Mouse (Mus musculus): Measurements from ENCODE around the gene Pdha2.

DNA sequence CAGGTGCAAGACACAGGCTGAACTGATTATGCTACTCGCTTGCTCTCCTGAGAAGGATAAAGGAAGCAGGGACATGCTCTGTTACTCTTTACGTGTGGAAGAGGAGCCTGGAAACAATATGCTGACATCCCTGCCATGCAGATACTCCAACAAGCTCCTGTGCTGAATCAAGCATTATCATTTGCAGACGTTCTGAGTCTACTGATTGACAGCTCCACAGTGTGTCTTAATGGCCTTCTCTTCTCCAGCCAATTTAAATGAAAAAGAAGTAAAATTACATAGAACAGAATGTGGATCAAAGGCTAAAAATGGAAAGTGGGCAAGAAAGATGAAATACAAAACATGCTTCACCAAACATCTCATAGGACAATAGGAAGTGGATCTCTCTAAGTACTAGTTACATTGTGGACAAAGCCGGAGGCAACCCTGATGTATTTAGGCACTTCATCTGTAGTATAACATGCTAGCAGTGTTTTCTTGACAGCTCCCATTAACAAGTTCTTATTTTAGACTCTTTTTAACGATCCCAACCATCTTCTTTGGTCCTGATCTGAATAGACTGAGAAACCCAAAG is 32.7 kb upstream of the Pdha2 start:
- no peak for TF ChIP-seq CTCF (IDR thresholded peaks at IDR 0.05)
- TF ChIP-seq POLR2A (IDR thresholded peaks at IDR 0.05; ENCODE audit: insufficient read depth, low read depth, low read length) = no peak
- TF ChIP-seq EP300 (IDR thresholded peaks at IDR 0.05; ENCODE audit: insufficient read depth, low read depth, low read length) = no peak

Measured in heart, adult 2 months (tissue).